Mouse (Mus musculus): Measurements from ENCODE around the gene Awat2. TPM values are rescaled to one million over a fixed set of nuclear protein-coding genes. Genes with fewer than 3 reads are reported as not detected.
"Not testable (repeated sequence)": the region's sequence is repeated elsewhere in the genome, so short reads cannot be mapped to it uniquely, and the experiment has no call there.

Gene Awat2
- 1 to 10 TPM in 1 of 2 experiments, under 1 TPM in 1; 0.73 to 1.0 TPM for total RNA-seq (2021)
- long read RNA-seq, experiment 1, result 0 reads
- long read RNA-seq, experiment 2, partial matches to known transcripts, result 0 of 1 reads
- long read RNA-seq, experiment 2, other reads (novel, unspliced or antisense), result 1 of 1 reads

DNA sequence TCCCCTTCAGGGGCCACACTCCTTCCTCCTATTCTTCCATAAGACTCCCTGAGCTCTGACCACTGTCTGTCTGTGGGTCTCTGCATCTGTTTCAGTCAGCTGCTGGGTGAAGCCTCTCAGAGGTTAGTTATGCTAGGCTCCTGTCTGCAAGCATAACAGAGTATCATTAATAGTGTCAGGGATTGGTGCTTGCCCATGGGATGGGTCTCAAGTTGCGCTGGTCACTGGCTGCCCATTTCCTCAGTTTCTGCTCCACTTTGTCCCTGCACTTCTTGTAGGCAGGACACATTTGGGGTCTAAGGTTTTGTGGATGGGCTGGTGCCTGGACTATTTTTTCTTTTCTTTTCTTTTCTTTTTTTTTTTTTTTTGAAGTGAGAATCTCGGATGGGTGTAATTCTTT lies at the start of gene Awat2:
Gene Awat2, minus strand, starts transcription at position 101 of the 400 bp plus-strand sequence.
- not testable (repeated sequence) for DNase-seq (ENCODE audit: low spot score in 2 of 2)

DNA sequence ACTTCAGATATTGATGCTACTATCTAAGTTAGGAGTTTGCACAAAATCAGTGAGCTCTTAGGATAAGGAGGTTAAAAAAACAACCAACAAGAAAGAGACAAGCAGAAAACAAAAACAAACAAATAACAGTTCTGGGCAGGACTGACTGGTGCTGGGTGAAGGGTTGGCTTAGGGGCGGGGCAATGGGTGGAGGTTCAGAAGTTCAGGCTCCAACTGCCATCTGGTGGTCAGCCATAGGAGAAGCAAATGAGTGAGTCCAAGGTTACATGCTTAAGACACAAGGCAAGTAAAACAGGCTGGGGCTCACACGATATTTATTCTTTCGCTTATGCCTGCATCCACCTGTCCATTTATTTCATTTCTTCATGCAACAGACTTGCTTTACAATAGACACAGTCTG lies 37.8 kb upstream of the Awat2 start:
- DNase-seq (ENCODE audit: low spot score in 2 of 2), result peak in 1 of 2 experiments; percentile 11

DNA sequence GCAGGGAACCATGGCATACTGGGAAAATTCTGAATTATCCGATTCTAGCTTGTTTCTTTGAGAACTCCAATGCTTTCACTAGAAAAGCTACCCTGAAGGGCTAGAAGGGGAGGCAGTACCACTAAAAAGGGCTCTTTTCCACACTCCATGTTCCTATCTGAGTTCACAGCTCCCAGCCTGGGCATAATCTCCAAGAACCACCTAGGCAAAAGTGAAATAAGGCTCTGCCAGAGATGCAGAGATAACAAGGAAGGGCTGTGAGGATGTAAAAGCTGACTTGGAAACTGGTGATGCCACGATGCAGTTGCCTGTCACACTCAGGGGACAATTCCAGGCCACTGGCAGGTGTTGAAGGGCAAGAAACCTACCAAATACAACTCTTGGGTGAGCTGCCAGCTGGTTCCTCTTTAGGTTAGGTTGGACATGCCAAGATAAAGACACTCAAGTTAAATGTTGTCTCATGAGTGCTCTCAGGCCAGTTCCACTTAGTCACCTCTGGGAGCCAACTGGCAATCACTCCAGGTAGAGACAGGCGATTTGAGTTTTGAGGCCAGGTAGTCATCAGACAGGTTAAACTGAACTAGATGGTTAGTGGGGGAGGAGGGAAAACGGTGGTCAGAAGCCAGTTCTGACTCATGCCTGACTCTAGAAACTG lies 33.2 kb upstream of the Awat2 start:
- DNase-seq (ENCODE audit: low spot score in 2 of 2), result no peak

DNA sequence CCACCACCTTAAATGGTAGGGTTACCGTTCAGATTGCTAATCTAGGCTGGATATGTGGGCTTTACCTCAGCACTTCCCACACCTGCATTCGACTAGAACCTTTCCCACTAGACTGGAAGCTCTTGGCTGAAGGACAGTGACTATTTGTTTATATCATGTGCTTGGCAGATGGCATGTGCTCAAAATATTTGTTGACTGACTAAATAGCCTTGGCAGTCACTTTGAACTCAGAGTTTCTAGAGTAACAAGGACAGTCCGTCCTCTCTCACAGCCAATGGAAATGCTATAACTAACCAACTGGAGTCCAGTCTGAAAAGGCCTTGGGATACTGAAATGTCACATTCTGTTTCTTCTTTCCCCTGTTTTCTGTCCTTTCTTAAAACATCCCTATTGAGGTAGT lies 29.0 kb upstream of the Awat2 start:
- DNase-seq (ENCODE audit: low spot score in 2 of 2), result no peak

DNA sequence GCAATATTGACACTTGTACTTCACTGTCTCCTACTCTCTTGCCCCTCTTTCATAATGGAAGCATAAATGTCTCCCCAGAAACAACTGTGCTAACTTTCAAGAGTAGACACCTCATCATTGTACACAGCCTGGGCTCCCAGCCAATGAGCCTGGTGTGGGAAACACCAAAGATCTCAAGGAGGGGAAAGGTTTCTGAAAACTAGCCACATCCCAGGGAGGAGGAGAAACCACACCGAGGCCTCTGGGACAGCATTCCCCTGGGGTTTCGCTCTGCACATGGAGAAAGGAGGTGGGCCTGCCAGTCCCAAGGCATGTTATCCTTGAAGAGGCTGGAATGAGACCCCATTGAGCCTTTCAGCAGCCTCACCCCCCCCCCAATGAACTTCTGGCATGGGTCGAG lies 27.6 kb upstream of the Awat2 start:
- DNase-seq (ENCODE audit: low spot score in 2 of 2), result no peak

DNA sequence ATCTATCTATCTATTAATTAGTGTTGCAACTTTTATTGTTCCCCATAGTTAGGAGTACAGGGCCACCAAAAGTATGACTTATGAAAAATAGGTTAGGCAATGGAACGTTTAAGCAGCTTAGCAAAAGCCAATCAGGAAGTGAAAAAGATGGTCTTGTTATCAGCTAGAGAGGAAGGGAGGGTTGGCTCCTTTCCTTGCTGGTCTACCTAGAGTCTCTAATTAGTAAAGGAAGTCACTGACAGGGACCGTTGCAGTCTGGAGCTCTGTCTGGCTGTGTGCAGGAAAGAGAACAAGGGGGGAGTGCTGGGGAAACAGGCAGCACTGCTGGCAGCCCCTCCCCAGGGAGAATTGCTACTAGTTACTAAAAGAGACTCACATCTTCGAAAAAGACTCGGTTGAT lies 25.5 kb upstream of the Awat2 start:
- DNase-seq (ENCODE audit: low spot score in 2 of 2), result no peak

DNA sequence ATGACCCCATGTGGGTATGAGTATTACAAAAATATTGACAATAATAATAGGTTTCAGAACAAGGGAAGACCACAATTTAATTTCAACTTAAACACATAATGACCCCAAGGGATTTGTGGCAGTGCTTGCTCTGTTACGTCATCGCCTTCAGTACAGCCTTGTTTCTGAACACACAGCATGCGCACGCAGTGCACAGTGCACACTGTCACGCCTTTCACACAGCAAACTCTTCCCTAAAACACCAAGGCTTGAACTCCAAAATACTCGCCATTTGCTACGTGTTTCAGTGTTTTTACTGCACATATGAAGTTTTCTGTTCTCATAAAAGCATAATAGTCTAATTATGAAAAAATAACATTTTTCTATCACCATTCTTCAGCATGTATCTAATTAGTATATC lies 1.0 kb upstream of the Awat2 start:
- DNase-seq (ENCODE audit: low spot score in 2 of 2), result no peak

DNA sequence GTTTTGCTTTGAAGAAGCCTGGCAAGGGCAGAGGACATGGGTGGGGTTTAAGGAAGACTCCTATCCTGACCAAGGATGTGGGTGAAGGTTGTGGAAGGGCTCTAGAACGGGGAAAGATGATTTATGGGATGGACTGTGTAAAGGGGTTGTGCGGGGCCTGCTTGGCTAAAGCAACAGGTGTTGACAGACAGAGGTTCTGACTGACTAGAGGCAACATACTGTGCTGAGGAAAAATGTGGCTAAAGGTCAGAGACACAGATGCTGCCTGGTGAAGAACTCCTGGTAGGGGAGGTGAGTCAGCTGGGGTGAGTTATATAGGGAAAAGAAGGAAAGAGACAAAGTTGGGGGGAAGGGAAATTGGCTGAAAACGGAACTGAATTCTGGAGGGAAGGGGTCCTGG lies 10.2 kb downstream of the Awat2 start:
- no peak for DNase-seq (ENCODE audit: low spot score in 2 of 2)

DNA sequence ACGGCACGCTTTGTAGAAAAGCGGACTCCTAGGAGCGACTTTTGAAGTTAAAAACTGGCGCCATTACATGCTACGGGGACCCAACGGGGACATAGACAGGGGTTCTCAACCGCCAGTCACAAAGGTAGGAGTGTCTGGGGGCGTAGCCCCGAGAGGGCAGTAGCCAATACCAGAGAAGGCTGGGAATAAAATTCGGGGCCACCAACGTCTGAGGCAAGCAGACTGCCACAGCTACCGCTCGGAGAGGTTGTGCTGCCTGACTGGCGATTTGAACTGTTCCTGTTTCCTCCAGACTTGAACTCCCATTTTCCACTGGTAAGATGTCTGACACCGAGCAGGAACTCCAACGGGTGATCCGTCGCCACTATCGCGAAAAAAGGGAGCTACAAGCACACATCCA lies 13.8 kb downstream of the Awat2 start, which contains the start of gene Otud6a:
Gene Otud6a, plus strand, starts transcription at position 321 of the 400 bp plus-strand sequence.
- no peak for DNase-seq (ENCODE audit: low spot score in 2 of 2)

DNA sequence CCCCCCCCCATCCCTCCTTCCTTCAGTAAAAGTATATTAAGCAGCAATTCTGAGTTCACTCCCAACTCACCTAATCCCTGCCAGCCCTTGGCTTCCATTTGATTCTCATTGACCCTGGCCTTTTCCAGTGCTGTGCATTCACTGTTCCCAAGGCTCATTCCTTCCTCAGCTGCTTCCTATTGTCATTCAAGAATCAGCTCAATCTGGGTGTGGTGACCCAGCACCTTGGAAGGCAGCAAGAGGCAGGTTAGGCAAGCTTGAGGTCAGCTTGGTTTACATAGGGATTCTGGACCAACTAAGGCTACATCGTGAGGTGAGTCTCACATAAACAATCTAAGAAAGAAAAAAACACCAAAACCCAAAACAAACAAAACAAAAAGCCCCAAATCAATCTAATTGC lies 33.3 kb downstream of the Awat2 start:
- DNase-seq (ENCODE audit: low spot score in 2 of 2), result no peak

DNA sequence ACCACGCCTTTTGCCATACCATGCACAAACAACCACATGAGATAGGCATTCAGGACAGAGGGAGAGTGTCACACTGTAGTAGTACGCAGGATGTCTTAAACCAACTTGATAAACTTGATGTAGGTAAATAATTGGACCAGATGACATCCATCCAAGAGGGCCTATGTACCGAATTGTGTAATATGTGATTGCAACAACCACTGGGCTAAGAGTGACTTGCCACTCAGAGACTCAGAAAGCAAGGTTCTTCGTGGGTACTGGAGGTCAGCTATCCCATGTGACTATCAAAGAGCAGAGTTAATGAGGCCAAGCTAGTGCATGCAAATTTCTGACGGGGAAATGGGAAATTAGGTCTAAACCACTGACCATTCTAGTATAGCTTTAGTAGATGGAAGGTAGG lies 40.9 kb downstream of the Awat2 start:
- DNase-seq (ENCODE audit: low spot score in 2 of 2), result no peak

DNA sequence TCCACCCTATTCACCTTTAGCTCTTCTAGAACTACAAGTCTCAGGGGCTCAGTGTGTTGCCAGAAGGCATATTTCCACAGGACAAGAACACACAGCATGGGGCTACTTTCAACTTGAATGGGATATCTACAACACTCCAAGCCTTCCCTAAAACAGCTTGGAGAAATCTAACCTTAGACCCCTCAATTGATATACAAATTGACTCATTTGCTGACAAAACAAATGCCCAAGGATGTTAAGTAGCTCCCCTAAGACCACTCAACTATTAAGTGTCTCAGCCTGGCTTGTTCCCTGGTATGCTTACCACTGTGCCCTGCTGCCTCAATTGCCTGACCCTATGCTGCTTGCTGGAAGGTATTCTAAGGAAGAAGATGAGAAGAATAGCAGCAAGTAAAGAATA lies 41.6 kb downstream of the Awat2 start:
- DNase-seq (ENCODE audit: low spot score in 2 of 2), result no peak

DNA sequence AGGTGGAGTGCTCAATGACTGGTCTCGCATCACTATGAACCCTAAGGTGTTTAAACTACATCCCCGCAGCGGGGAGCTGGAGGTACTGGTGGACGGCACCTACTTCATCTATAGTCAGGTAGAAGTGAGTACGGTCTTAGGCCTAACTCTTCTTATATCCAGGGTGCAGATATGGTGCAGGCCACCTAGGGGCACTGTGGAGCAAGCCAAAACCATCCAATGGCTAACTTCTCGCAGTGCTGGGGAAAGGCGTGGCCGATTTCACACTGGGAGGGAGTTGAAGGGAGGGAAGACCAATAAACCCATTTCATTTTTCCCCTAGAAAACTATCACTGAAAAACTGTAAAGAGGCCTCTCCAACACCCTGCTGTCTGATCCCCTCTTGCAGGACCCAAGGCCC lies 47.5 kb downstream of the Awat2 start:
- DNase-seq (ENCODE audit: low spot score in 2 of 2), result peak in 1 of 2 experiments; percentile 3

DNA sequence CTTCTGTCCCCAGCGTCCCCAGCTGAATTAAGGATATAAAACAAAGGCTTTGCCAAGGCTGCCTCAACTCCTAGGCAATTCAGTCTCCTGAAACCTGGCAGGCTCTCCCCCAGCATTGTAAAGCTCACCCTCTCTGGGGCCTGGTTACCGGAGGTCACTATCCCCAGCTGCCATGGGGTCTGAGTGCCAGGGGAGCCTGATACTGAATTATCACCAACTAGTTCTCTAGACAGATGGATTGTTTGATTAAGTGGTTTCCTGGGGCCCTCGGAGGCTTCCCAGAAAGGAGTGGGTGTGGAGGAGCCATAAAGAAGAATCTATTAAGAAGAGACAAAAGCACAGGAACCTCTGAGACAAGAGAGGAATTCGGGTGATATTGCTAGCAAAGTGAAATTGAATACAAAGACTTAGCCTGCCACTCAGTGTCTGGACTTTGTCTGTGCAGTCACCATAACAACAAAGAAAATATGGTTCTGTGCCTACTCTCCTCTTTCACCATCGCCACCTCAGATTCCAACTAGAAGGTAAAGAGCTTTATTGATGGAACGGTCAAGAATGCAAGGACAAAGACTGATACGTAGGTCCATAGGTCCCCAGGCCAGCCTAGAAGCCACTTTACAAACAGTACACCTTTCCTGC lies 48.2 kb downstream of the Awat2 start:
- DNase-seq (ENCODE audit: low spot score in 2 of 2), result no peak

DNA sequence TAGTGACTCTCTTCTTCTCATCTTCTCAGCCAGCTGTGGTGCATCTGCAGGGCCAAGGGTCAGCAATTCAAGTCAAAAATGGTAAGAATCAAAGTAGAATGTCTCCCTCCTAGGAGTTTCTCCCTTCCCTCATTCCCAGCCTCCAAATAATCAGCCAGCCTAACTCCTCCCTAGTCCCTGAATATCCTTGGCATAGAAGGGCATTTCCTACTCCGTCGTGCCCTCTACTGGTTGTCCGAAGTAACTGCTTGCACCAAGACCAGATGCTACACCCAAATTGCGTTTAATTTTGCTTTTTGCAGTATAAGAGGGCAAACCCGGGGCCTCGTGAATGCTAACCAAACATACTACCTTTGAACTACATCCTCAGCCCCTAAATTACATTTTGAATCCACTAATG lies 50.2 kb downstream of the Awat2 start:
- DNase-seq (ENCODE audit: low spot score in 2 of 2), result peak in 1 of 2 experiments; percentile 4

DNA sequence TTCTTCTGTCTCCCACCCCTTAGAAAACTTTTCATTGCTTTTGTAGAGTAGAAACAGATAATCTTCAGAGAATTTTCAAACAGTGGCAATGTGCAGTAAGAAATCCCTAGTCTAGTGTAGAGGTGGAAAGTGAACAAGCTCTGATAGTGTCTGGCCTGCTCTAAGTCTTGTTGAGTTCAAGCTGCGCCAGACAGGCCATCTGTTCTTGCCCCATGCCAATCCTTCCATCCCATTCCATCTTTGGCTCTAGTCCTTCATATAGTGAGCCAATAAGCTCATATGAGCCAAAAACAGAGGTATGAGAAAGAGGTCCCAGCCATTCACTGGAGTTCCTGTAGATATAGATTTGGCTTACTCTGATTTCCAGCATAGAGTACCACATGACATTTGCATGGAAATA lies 52.6 kb downstream of the Awat2 start:
- DNase-seq (ENCODE audit: low spot score in 2 of 2), result no peak

DNA sequence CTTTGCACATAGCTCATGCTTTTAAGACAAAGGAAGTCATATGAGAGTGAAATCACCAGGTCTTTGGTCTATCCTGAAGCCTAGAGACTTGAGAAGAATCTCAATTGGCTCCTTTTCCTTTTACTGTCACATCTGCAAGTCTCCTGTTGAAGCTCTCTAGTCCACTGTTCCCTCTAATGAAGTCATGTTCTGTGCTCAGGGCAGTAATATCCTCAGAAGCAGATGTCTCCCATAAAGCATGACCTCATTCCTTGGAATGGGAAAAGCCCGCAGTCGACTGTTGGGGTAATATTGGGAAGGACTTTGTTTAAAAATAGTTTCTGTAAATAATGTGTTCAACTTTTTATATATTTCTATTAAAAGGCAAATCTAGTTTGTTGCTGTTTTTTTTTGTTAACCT lies 85.5 kb downstream of the Awat2 start:
- no peak for DNase-seq (ENCODE audit: low spot score in 2 of 2)

Small RNA genes within 50 kb of the gene (microRNA-seq; reads per million reads assigned to microRNA genes)
- 1,685 reads per million, percentile 80 among the genes with 10 or more reads in this experiment for gene Mir676

Other genes starting within 250 kb of the Awat2 start
- gene Otud6a, start 13.7 kb downstream of the Awat2 start, total RNA-seq (2021), result not detected
- 10 to 100 TPM; 78.7 to 83.4 TPM for gene Igbp1, start 51.6 kb upstream of the Awat2 start, total RNA-seq (2021)
- gene Dgat2l6, start 82.1 kb upstream of the Awat2 start, total RNA-seq (2021), result not detected
- not detected for gene Awat1, start 129.5 kb upstream of the Awat2 start, total RNA-seq (2021)
- under 1 TPM in 1 of 2 experiments, not detected in 1; 0.23 TPM for gene P2ry4, start 152.2 kb upstream of the Awat2 start, total RNA-seq (2021)
- not detected for gene Arr3, start 162.8 kb upstream of the Awat2 start, total RNA-seq (2021)
- gene Kif4, start 183.0 kb upstream of the Awat2 start, total RNA-seq (2021), result 10 to 100 TPM; 13.2 to 16.4 TPM
- gene Pdzd11, start 183.9 kb upstream of the Awat2 start, total RNA-seq (2021), result 10 to 100 TPM; 35.7 to 41.8 TPM